Mouse (Mus musculus) spleen, adult 2 months (tissue): ENCODE measurements around the gene Runx1.

Source experiments
- CTCF ChIP-seq: fragments of 200-500 bp; IDR thresholded peaks from 2 replicates; pipeline ENCODE4 v1.5.1; 2011; ENCODE audit warnings: mild to moderate bottlenecking, inconsistent platforms; ENCODE audit not compliant: insufficient read depth, insufficient read length, insufficient replicate concordance; ENCODE audit errors: extremely low read depth
- POLR2A ChIP-seq: fragments of 200-500 bp; IDR thresholded peaks from 2 replicates; pipeline ENCODE4 v1.6.1; 2011; ENCODE audit warnings: low read depth, low read length, inconsistent platforms

- TF ChIP-seq POLR2A, result no peak
- TF ChIP-seq CTCF, result no peak
These were observed 32.2 kb downstream of the Runx1 start for GRCm38 (mm10) chr16:92793741-92794140.
